Mouse (Mus musculus) ES-E14 (cell line): ENCODE results near the gene Sirt4.

Source experiments
- MAFK ChIP-seq: IDR thresholded peaks from 2 replicates; pipeline ENCODE4 v1.6.1; 2014; ENCODE audit warnings: mild to moderate bottlenecking, low read depth, low read length, inconsistent platforms; ENCODE audit not compliant: insufficient read depth
- ZNF384 ChIP-seq: IDR thresholded peaks from 2 replicates; pipeline ENCODE4 v1.6.1; 2012; ENCODE audit warnings: low read depth, low read length, inconsistent platforms

DNA sequence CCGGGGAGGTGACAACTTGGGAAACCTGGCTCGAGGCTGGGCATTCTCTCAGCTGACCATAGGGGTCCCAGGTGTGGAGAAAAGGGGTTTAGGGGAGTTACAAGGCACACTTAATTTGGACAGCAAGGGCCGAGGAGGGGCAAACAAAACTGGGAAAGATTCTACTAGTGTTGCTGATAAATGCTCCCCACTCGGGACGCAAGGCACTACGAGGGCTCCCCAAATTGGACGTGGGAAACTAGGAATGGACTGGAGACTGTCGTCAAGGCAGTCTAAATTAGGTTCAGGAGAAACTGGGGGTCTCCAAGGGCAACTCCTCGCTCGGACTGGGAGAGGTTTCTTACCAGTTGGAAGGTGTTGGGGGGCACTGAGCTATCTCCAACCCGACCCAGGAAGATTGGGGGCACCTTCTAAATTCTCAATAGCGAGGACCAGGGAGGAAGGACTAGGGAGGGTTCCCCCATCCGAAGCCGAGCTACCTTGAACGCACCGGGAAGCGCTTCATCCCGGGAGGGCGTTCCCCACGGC is 55.6 kb downstream of the Sirt4 start:
- no peak for TF ChIP-seq MAFK
- no peak for TF ChIP-seq ZNF384
